Mouse (Mus musculus) embryo, embryonic 11.5 days (tissue): ENCODE data around the gene Cgas.
A peak's percentile ranks its signal among the peaks of the same experiment; 100 is the strongest.

Experiments
- DNase-seq: peaks from one replicate; pipeline ENCODE4 v3.0.0-alpha.2; 2012; ENCODE audit warnings: low read depth, low spot score

Cgas gene

DNA sequence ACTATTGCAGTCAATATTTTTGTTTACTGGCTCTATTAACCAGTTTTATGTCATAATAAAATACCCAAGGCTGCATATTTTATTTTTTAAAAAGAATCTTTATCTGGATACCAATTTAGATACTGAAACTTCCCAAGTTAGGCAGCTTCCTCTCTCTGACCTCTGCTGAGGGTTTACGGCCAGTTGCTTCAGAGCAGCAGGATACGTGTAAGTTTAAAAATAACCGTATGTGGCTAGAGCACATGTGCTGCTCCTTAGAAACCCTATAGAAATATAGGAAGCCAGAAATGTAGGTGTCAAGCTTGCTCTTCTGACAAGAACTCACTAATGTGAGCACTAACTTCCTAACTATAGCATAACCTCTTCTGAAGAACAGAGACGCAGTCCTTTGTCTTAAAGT is 20.3 kb upstream of the Cgas start:
- no peak for DNase-seq

DNA sequence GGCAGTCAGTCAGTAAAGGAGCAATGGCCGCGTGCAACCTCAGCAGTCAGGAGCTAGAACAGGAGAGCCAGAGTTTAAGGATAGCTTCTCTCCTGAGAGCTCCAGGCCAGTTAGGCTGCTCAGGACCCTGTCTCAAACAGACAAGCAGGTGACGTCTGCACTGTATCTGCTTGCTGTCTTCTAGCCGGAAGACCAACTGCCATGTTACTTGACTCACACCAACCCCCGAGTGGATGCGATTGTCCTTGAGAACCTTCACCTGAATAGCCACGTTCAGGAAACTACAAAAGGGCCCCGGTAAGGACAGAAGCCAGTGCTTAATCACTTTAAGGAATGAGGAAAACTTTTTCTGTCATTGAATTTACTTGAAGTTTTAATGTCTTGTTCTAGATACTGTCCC is 14.0 kb upstream of the Cgas start:
- DNase-seq: no peak

DNA sequence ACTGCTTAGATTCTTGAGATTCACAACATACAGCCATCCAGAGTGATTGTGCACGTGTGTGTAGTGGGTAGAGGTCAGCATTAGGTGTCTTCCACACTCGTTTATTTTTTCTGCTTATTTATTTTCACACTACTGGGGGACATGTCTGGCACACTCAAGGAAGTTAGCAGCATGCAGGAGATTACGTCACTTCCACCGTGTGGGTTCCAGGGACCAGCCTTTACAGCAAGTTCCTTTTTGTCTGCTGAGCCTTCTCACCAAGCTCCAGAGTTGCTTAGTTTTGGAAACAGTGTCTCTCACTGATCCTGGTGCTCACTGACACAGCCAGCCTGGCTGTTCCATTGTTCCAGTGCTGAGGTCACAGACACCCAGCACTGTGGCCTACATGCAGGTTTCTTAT is 8.3 kb upstream of the Cgas start:
- DNase-seq: no peak

DNA sequence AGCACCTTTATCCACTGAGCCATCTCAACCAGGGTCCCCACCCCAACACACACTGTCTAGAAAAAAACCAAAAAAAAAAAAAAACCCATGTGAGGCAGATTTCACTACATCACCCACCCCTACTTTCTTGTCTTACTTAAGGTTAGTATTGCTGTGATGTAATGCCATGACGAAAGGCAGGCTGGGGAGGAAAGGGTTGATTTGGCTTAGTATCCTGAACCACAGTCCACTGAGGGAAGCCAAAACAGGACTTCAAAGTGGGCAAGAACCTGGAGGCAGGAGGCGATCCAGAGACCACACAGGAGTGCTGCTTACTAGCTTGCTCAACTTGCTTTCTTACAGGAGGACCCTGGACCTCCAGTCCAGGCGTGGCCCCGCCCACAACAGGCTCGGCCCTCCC is 7.4 kb upstream of the Cgas start:
- no peak for DNase-seq

DNA sequence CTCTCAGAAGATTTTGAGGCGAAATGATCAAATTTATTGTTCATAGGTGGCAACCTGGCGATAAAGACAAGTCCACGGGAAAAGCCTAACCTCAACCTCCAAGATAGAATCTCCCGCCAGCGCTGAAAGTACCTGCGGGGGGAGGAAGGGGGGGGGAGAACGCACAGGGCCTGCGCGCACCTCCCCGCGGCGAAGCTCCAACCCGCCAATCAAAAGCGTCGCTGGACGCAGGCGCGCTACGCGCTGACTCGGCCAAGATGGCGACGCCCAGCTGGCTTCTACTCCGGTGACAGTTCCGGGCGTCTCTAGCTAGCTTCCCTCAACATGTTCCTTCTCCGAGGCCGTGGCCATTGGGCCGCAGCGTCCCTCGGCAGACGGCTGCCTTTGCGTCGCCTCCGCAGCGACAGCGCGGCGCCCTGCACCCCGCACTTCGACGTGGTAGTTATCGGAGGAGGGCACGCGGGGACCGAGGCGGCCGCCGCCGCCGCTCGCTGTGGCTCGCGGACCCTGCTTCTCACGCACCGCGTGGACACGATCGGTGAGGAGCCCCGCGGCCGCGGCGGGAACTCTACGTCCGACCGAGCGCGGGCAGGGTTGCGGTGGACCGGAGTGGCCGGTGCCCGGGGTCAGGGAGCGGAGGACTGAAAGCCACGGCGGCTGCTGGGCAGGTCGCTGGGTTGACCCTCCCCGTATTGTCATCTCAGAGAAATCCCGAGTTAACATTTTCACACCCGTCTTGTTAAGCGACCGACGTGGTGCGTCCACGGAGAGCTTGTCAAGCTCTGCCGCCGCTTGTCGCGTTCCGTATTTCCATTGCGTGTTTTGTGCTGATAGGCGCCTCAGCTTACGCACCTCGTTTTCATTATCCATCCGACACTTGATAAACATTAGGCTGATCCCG is 5.2 kb upstream of the Cgas start, which contains the start of the genes Mto1 and Gm17324:
Mto1 (plus strand) TSS at position 236 of the 901 bp plus-strand sequence.
Gm17324 (minus strand) TSS at position 814 of the 901 bp plus-strand sequence.
- peak; percentile 92 for DNase-seq

DNA sequence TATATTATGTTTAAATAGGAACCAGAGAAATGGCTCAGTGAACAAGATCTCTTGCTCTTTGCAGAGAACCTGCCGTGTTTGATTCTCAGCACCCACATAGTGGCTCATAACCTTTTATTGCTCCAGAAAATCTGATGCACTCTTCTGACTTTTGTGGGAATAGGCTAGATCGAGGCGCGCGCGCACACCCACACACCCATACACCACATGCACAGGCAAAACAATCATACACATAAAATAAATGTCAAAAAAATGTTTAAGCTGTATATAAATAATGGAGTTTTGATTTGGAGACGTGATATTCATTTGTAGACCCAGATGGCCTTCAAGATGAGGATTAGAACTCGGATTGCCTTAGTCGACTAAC is 4.6 kb upstream of the Cgas start:
- DNase-seq: no peak

DNA sequence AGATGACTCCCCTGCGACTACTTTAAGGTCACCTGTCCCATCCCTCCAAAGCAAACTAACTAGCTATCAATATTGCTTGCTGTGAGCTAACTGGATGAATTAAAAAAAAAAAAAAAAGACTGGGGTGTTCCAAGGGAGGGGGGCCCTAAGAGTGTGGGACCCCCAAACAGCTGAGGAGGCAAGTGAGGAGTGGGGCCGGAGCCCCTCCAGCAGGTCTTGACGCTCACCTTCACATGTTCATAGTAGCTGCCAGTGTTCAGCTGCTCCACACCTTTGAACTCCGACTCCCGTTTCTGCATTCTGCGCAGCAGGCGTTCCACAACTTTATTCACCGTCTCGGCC is 829 bp downstream of the Cgas start:
- DNase-seq: no peak

DNA sequence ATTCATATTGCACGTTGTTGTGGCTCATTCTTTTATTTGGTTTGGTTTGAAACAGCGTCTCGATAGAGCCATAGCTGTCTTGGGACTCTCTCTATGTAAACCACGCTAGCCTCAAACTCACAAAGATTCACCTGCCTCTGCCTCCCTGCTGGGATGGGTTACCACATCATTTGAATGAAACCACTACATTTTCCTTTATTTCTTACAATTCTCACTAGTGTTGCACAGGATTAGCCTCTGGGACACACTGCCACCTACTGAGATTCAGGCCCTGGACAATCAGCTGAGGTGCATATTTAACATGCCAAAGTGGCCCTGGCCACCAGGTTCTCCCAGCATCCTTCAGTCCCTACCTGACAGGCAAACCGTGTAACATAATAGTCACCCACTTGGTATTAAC is 3.6 kb downstream of the Cgas start:
- DNase-seq: no peak

DNA sequence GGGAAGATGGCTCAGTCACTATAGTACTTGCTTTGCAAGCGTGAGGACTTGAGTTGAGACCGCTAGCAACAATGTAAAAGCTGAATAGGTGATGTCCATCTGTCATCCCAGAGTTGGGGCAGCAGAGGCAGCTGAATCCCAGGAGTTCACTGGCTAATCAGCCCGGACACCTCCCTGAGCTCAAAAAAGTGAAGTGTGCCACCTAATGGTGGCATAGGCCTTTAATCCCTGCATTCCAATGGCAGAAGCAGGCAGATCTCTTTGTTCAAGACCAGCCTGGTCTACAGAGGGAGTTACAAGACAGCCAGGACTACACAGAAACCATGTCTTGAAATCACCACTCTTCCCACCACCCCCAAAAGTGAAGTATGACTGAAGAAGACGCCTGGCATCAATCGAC is 10.6 kb downstream of the Cgas start:
- DNase-seq: no peak

DNA sequence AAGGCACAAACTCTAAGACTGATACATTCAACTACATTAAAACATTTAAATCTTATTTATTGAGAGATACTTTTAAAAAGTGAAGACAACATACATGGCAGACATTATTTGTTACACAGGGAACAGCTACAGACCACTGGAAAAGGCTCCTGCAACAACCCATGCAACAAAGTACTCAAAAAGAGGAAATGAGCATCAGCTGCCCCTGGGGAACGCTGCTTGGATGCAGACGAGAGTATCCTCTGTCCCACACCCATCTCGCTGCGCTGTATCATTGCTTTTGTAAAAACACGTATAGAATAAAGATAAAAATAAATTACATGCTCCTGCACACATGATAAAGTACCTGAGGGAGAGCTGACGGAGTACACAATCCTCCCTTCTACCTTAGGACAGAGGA is 12.6 kb downstream of the Cgas start:
- no peak for DNase-seq

DNA sequence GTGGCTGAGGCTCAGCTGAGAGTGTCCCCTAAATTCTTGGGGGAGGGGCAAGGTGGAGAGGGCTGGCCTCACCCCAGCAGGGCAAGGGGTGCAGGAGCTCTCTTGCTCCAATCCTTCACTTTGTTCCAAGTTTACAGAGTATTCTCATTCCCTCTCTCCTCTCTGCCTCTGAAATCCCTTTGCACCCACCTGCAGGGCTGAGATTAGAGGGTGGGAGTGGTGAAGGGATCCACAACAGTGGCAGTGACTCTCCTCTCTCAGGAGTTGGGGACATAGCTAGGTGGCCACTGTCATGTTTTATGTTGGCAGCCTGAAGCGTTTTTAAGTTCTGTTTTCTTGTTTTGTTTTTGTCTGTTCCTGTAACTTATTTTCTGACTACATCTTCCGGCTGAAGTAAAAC is 13.5 kb downstream of the Cgas start:
- DNase-seq: no peak

DNA sequence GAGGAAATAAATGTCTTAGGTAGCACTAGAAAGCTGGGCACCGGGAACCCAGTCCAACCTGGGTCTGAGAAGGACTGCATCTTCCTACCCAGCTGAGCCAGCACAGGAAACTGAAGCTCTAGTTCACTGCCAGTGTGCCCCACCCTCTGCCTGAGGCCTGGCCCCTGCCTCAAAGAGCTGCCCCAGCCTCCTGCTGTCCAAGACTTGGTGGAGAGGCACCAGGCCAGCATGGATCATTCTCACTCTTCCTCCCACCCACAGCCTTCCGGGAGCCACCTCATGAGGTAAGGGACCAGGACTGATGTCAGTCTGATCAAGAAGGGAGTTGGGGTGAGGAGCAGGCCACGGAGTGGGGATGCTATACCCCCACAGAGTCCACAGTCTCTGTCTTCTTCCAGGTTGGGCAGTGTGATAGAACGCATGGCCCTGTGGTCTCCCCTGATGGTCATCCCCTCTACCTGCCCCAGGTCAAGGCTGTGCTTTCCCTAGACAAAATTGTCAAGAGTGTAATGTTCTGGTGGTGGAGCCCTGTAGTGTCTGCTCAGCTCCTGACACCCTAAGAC is 14.1 kb downstream of the Cgas start:
- DNase-seq: no peak

DNA sequence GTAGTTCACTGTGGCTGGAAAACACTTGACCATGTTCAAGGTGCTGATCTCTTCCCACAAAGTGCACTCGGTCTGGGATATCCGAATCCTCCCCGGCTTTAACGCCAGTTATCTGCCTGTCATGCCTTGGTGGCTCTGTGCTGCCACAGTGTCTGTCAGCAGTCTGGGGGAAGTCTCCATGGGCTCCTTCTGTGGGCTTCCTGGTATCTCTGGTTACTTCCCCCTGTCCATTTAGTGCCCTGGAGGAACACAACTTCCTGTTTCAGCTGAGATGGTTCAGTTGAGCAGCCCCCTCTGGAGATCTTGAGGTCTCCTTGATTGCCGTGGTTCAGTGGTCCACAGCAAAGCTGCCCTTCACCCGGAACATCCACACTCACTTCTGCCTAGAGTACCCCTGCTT is 14.9 kb downstream of the Cgas start:
- DNase-seq: no peak

DNA sequence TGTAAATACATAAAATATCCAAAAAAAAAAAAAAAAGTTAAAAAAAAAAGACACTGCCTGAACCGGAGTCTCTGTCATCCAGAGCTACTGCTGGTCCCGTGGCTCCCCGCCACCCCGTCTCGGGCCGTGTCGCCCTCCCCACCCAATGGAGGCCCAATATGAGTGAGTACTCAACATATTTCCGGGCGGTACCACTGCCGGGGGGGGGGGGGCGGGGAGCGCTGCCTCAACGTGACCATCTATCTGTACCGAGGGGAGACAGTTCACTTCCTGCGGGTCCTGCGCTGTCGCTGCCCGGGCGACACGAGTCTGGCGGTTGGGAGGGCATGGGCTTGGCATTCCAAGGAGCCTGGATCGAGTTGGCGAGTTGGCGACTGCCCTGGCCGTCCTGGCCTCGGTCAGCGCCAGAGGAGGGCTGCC is 15.7 kb downstream of the Cgas start:
- no peak for DNase-seq

DNA sequence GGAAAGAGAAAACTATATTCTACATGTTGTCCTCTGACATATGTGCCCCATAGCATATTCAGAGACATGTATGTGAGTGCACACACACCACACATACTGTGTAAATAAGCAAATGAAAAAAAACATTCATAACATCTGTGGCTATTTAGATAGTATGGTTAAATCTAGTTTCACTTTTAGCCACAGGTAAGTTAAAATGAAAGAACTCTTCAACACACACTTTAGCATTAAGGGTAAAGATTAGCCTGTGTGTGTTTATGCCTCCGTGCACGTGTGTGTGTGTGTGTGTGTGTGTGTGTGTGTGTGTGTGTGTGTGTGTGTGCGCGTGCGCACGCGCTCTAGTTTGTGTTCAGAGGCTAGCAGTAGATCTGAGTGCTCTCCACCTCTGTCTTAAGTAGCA is 41.4 kb downstream of the Cgas start:
- DNase-seq: no peak

DNA sequence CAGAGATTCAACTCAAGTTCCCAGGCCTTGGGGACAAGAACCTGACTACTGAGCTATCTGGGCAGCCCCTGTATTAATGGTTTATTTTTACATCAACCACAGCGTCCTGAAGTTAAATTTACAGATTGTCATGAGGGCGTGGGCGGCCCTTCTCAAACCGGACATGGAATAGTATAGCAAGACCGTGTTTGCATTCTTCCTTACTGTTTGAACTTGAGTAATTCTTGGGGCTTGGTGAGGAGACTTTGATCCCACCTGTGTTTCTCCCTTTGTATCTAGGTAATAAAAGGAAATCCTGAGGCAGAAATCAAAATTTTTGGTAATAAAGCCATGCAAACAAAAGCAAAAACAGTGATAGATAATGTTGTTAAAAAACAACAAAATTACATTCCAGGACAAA is 42.5 kb downstream of the Cgas start:
- DNase-seq: no peak

DNA sequence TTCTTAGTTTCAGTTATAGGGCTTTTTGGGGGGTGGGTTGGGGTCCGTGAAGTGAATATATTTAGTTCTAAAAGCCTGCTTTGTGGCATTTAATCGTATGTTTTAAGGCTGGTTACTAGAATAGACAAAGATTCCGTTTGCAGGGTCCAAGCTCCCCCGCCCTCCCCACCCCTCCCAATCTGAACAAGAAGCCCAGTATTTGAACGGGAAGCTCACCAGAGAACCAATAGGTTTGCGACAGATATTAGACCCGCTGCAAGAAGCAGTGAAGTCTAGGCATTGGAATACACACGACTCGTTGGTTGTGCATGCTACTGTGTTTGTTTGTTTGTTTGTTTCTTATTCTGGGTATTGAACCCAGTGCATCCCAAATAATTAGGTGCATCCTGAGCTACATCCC is 46.5 kb downstream of the Cgas start:
- no peak for DNase-seq

DNA sequence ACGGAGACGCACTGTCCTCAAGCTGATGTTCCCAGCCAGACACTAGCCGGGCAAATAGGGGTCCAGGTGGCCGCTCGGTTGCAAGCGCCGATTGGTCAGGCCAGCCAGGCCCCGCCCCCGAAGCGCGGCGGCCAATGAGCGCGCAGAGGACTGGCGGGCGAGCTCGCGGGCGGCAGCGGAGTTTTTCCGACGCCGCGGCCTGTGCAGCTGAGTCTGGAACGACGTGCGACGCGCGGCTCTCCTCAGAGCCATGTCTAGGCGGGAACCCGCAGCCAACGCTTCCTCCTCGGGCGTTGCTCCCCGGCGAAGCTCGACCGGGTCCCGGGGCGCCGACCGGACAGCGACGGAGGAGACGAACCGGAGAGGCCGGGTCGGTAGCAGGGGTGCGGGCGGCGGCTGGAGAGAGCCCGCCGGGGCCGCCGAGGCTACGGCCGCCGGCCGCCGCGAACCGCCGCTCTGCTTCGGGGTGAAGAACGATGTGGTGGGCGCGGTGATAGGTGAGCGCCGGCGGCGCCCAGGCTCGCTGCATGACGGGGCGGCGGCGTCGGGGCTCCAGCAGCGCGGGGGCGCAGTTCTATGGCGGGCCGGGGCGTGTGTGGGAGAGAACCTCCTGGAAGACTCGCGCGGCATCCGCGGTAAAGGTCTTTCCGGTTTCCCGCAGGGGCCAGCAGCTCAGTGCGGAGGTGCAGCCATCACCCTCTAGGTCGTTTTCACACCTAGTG is 47.2 kb downstream of the Cgas start, which contains the start of gene Ddx43:
Ddx43 (plus strand) TSS at position 148 of the 722 bp plus-strand sequence.
- peak; percentile 47 for DNase-seq

DNA sequence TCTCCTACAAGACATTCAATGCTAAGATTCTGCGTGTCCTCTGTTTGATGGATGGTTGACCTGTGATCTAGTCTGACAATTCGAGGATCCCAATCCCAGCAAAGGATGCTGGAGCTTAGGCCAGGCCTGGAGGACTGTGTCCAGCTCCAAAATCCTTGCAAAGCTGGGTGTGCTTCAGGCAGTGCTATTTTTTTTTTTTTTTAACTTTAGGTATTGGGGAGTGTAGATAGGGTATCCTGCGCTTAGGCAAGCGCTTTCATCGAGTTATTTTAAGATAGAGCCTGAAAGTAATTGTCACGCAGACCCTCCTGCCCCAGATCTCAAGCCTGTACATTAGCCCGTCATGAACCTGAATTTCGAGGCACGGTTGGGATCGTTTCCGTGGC is 47.8 kb downstream of the Cgas start:
- no peak for DNase-seq

DNA sequence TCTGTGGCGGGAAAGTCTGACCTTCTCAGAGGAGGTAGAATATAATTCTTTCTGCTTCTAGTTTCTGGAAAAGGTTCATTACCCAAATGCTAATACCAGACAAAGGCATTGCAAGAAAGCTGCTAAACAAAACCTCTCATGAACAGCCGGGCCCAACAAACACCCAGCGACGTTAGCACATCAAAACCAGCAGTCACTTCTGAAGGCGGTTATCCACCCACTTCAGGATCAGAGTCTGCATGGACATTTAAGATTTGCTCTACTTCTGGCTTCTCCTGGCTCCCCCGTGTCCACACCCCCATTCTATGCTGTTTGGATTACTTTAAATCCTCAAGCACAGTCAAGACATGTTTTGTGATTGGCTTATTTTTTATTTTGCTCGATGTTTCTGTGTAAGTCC is 48.4 kb downstream of the Cgas start:
- no peak for DNase-seq

DNA sequence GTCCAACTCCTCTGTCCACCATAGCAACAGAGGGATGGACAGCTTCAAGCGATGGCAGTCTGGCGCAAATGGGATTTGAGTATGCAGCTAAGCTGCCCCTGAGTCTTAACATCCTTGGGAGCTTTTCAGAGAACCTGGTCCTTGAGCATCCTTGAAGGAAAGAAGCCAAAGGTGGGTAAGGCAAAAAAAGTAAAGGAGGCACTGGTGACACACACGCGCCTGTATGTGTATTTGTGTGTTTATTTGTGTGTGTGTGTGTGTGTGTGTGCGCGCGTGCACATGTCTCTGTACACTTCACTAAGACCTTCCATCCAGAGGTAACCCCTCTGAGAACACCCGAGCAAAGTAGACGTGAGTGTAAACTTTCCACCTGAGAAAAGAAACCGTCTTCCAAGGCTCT is 49.3 kb downstream of the Cgas start:
- DNase-seq: no peak

DNA sequence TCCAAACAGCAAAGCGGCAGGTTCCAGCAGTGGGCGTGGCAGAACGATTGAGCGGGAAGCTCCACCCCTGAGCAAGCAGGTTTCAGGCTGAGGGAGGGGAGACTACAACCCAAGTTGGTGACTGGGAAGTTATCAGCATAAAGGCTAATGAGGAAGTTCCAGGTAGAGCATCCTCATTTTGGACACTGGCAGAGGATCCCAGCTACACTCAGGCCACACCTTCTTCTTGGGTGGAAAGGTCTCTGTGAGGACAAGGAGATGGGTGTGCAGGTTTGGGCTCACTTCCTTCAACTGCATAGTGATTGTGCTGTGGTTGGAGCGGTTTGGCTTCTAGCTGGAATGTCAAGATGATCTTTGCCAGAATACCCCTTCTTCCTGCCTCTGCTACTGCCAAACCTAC is 53.1 kb downstream of the Cgas start:
- DNase-seq: no peak

DNA sequence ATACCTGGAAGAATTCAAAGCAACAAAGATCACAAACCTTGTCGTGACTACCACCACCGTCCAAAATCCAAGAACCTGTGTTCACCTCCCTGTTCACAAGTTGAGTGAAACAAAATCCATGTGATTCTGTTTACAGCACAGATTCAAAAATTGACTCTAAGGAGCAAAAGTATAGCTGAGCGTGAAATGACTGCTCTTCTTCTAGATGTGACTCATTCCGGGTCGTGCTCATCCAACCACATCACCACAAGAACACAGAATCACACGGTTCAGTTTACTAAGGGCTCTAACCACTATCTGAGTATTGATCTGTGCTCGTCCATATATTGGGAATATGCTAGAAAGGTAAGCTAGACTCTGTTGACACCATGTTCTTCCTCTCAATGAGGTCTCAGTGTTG is 56.1 kb downstream of the Cgas start:
- DNase-seq: no peak
